Mouse (Mus musculus) lung, embryonic 14.5 days (tissue): ENCODE results near the gene Marc1. TPM values are rescaled to one million over a fixed set of nuclear protein-coding genes. Genes with fewer than 3 reads are reported as not detected.
A peak's percentile ranks its signal among the peaks of the same experiment; 100 is the strongest.

Experiments used
- ATAC-seq: fragments of 200-750 bp; cut with Nextera tagmentation; 2 replicates; pipeline ENCODE4 v1.8.0; 2017; ENCODE audit warnings: mild to moderate bottlenecking, moderate TSS enrichment, moderate library complexity; ENCODE audit not compliant: insufficient read depth
- DNase-seq: peaks from one replicate; pipeline ENCODE4 v3.0.0-alpha.2; 2015
- H3K27ac ChIP-seq: fragments of 300-500 bp; sonication (generic); 2 replicates; pipeline ENCODE4 v1.5.1; 2014; ENCODE audit warnings: low read depth, mild to moderate bottlenecking, moderate library complexity
- H3K27me3 ChIP-seq: fragments of 300-500 bp; sonication (generic); 2 replicates; pipeline ENCODE4 v1.6.1; 2014; ENCODE audit warnings: low read length, control low read depth; ENCODE audit not compliant: insufficient read depth
- H3K36me3 ChIP-seq: fragments of 300-500 bp; sonication (generic); 2 replicates; pipeline ENCODE4 v1.6.1; 2014; ENCODE audit warnings: control low read depth; ENCODE audit not compliant: insufficient read depth
- H3K4me1 ChIP-seq: fragments of 300-500 bp; sonication (generic); 2 replicates; pipeline ENCODE4 v1.6.1; 2014; ENCODE audit warnings: antibody characterized with exemption, control low read depth; ENCODE audit not compliant: insufficient read depth
- H3K4me2 ChIP-seq: fragments of 300-500 bp; sonication (generic); 2 replicates; pipeline ENCODE4 v1.6.1; 2014; ENCODE audit warnings: mild to moderate bottlenecking
- H3K4me3 ChIP-seq: fragments of 300-500 bp; sonication (generic); 2 replicates; pipeline ENCODE4 v1.5.1; 2014; ENCODE audit warnings: low read depth, low read length
- H3K9ac ChIP-seq: fragments of 300-500 bp; sonication (generic); 2 replicates; pipeline ENCODE4 v1.6.1; 2014
- H3K9me3 ChIP-seq: fragments of 300-500 bp; sonication (generic); 2 replicates; pipeline ENCODE4 v1.6.1; 2016; ENCODE audit warnings: low read depth, low read length, control low read depth
- CTCF ChIP-seq: IDR thresholded peaks from 2 replicates; pipeline ENCODE4 v1.5.1; 2016; ENCODE audit warnings: antibody characterized with exemption, low read depth
- WGBS: fragments of 180-500 bp; shearing (Covaris S2); extraction: QIAGEN DNeasy Blood & Tissue Kit; methylation state at CpG from one replicate; pipeline ENCODE4 v1.1.7; 2014; 5-methylcytosine and 5-hydroxymethylcytosine counted together
- polyA plus RNA-seq: library from polyadenylated mRNA; unstranded; fragments of >200 nt; fragmentation: Nextera tagmentation; extraction: Ambion mirVana; gene quantifications from 2 replicates; pipeline ENCODE4 v1.2.1, GENCODE M21; 2014

Gene Marc1
- polyA plus RNA-seq, 1 experiment from 2014 or later = not detected

DNA sequence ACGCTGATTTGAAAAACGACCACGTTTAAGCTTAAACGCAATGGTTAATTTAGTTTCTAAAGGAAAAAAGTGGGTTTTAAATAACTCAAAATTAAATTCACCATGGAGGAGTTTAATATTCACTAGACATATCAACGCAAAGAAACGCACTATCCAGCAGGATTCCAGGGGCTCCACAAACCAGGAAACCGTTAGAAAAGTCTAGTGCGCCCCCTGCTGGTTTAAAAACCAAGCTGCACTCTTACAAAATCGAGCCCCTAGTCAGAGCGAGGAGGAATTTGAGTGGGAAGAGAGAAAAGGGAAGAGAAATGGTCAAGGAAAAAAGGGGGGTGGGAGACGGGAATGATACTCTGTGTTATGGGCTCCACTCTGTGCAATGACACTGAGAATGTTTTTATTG lies 14.0 kb upstream of the Marc1 start:
- peak overlapping the region; percentile 37; the same call in 1 of the 2 replicates for H3K4me2 ChIP-seq
- ATAC-seq (peak; percentile 46; the same call in 1 of the 2 replicates), DNase-seq (peak; percentile 89)
- H3K9ac ChIP-seq = no peak overlapping the region
- no peaks in the 10 kb centered on the region for H3K9me3 ChIP-seq
- no peaks in the 10 kb centered on the region for H3K27me3 ChIP-seq
- peaks cover under 1% of the 10 kb centered on the region; the same call in 1 of the 2 replicates for H3K36me3 ChIP-seq
- no peak overlapping the region for H3K4me3 ChIP-seq
- peak; percentile 79 for TF ChIP-seq CTCF
- WGBS = 23% methylated on average over 11 of the region's 11 CpGs
- H3K4me1 ChIP-seq = peaks cover 5% of the 10 kb centered on the region; the same call in 1 of the 2 replicates
- no peak overlapping the region for H3K27ac ChIP-seq

DNA sequence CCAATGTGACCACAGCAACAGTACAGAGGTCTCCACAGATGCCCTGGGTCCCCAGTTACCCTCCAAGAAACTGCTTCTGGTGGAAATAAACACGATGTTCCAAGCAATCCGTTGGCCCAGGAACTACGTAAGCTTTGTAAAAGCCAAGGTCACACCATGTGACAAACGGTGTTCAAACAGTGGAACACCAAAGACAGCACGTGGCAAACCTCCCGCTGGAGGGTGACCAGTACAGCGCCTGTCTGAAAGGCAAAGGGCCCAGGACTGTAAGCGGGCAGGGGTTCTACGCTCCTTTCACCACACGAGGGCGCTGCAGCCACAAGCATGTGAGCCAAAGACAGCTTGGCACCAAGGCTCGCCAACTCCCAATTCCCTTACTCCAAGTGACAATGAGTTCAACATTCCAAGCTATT lies 13.3 kb upstream of the Marc1 start:
- Histone ChIP-seq H3K4me2 (peak overlapping the region; percentile 37; the same call in 1 of the 2 replicates), H3K27me3 (no peaks in the 10 kb centered on the region), H3K4me3 (no peak overlapping the region), H3K27ac (no peak overlapping the region), H3K4me1 (peaks cover 5% of the 10 kb centered on the region; the same call in 1 of the 2 replicates), H3K36me3 (no peaks in the 10 kb centered on the region; the same call in 1 of the 2 replicates), H3K9ac (no peak overlapping the region), H3K9me3 (no peaks in the 10 kb centered on the region)
- DNase-seq (peak; percentile 97), ATAC-seq (peak; percentile 89)
- peak; percentile 98 for TF ChIP-seq CTCF
- WGBS = 3% methylated on average over 12 of the region's 12 CpGs

DNA sequence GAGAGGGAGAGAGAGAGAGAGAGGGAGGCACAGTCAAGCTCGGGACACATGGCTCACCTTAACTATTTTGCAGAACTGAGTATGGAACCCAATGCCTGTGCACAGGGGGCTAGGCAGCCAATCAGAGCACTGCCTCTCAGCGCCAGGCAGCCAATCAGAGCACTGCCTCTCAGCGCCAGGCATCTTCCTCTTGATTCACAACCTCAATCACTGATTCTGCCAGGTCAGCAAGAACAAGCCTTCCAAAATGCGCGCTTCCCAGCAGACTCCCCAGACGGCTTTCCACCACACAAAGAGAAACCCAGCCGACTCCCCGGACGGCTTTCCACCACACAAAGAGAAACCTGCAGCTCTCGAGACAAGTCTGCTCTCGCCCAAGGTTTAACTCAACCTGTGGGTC lies 11.6 kb upstream of the Marc1 start:
- no peaks in the 10 kb centered on the region for H3K9me3 ChIP-seq
- ATAC-seq = peak; percentile 41; the same call in 1 of the 2 replicates
- H3K36me3 ChIP-seq = peaks cover 11% of the 10 kb centered on the region
- H3K4me2 ChIP-seq = 0 out of 2 replicates have a peak overlapping the region, but pooled peaks have one; percentile 31
- H3K4me3 ChIP-seq = no peak overlapping the region
- WGBS = 19% methylated on average over 11 of the region's 11 CpGs
- no peak overlapping the region; the same call in 1 of the 2 replicates for H3K9ac ChIP-seq
- peak; percentile 19 for DNase-seq
- peaks cover 5% of the 10 kb centered on the region; the same call in 1 of the 2 replicates for H3K4me1 ChIP-seq
- TF ChIP-seq CTCF = no peak
- no peak overlapping the region for H3K27ac ChIP-seq
- no peaks in the 10 kb centered on the region for H3K27me3 ChIP-seq

DNA sequence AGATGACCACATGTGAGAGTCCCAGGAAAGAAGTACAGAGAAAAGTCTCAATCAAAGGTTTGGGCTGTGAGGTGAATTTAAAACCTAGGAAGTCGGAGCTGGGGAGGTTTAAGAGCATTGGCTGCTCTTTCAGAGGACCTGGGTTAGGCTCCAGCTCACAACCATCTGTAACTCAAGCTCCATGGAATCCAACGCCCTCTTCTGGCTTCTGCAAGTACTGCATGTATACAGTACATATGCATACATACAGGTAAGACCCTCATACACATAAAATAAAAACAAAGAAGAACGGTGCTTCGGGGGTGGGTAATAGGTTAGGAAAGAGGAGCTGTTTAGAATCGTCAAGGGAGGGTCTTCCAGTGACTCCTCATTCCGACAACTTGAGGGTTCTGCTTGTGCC lies 6.7 kb upstream of the Marc1 start:
- H3K27me3 ChIP-seq = no peaks in the 10 kb centered on the region
- no peak overlapping the region for H3K27ac ChIP-seq
- peaks cover 21% of the 10 kb centered on the region for H3K36me3 ChIP-seq
- H3K4me1 ChIP-seq = no peaks in the 10 kb centered on the region
- no peak overlapping the region for H3K4me2 ChIP-seq
- H3K4me3 ChIP-seq = no peak overlapping the region
- H3K9ac ChIP-seq = no peak overlapping the region
- TF ChIP-seq CTCF = peak; percentile 29; the same call in 1 of the 2 replicates
- DNase-seq (no peak), ATAC-seq (no peak)
- WGBS = 80% methylated on average over 6 of the region's 6 CpGs
- H3K9me3 ChIP-seq = no peaks in the 10 kb centered on the region

DNA sequence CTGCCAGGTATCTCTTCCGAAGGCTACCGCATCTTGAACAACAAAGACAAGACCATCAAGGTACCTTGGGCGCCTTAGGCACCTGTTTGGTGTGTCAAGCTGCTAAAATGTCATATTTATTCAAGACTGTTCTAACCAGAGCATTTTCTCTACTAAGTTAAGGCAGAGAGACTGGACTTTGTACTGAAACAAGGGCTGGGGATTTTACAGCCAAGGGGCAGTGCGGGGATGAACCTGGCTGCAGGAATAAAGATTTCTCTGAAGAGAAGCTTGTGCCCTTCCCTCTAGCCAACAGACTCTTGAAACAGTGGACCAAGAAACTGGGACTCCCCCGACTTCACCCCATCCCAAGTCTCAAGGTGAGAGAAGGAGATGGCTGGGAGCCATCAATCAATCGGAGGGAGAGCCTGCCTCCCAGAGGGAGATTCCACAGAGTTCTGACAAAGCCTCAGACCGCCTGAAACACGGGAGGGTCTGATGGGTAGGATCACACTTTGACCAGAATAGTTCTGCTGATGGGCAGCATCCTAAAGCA lies 670 bp upstream of the Marc1 start:
- H3K4me3 ChIP-seq = no peak overlapping the region
- H3K27me3 ChIP-seq = peaks cover 26% of the 10 kb centered on the region
- H3K4me2 ChIP-seq = no peak overlapping the region
- H3K36me3 ChIP-seq = 0 out of 2 replicates have a peak, but pooled peaks cover 8% of the 10 kb centered on the region
- no peak overlapping the region for H3K27ac ChIP-seq
- TF ChIP-seq CTCF = no peak
- no peak for ATAC-seq
- H3K4me1 ChIP-seq = no peaks in the 10 kb centered on the region; the same call in 1 of the 2 replicates
- whole genome bisulfite sequencing = 59% methylated on average over 8 of the region's 8 CpGs
- H3K9ac ChIP-seq = no peak overlapping the region
- no peaks in the 10 kb centered on the region for H3K9me3 ChIP-seq
- no peak for DNase-seq

DNA sequence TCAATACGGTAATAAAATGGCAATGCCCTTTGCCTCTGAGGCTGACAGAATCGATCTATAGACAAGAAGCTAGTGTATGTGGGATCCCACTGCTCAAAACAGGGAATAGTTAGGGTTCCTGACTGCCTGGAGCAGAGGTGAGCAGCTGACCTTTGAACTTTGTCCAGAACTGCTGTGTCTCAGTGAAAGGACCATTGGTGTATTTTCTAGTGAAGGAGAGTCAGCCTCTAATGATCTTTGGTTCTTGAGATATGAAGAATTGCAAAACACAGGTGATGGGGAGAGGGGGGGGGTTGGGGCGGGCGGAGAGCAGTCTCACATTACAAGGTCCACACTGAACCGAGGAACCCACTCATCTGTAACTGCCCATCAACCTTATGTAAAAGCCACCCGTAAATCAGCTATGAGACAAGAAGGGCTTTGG lies 1.5 kb downstream of the Marc1 start:
- Histone ChIP-seq H3K27me3 (peaks cover 26% of the 10 kb centered on the region), H3K9me3 (no peaks in the 10 kb centered on the region), H3K36me3 (0 out of 2 replicates have a peak, but pooled peaks cover 4% of the 10 kb centered on the region), H3K27ac (no peak overlapping the region), H3K4me3 (no peak overlapping the region), H3K4me1 (no peaks in the 10 kb centered on the region; the same call in 1 of the 2 replicates), H3K9ac (no peak overlapping the region), H3K4me2 (no peak overlapping the region)
- 56% methylated on average over 6 of the region's 6 CpGs for WGBS
- ATAC-seq (no peak), DNase-seq (no peak)
- TF ChIP-seq CTCF = no peak

DNA sequence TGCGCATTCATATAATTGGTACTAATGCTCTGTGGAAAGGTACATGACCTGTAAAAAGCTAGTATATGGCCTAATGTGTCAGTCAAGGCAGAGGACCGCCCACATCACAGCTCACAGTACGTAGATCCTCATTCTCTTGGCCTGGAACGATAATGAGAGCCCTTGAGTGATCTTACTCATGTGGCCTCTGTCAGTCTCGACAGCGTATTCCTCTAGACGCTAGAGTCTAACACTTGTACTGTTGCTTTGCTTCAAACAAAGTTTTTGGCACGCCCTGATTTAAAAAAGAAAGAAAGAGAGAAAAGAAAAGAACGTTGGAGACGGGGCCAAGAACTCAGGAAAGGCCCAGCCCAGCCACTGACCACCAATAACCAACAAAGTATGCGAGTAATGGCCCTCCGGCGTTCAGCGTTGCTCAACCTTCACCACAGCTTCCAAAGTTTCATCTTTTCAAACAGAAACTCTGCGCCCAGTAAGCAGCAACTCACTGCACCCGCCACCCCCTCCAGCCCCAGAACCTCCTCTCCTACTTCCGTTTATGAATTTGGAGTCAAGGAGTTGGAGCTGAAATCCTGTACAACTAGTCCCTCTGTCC lies 2.6 kb downstream of the Marc1 start:
- 76% methylated on average over 17 of the region's 17 CpGs for WGBS

More for the DNA sequence above, 2.6 kb downstream of the Marc1 start:
- DNase-seq (no peak), ATAC-seq (no peak)
- Histone ChIP-seq H3K9me3 (no peaks in the 10 kb centered on the region), H3K4me2 (no peak overlapping the region), H3K4me1 (no peaks in the 10 kb centered on the region; the same call in 1 of the 2 replicates), H3K27ac (no peak overlapping the region), H3K9ac (no peak overlapping the region), H3K36me3 (0 out of 2 replicates have a peak, but pooled peaks cover 4% of the 10 kb centered on the region), H3K27me3 (peaks cover 26% of the 10 kb centered on the region), H3K4me3 (no peak overlapping the region)
- no peak for TF ChIP-seq CTCF
